Mouse (Mus musculus) forebrain, postnatal 0 days (tissue): ENCODE data around the gene Erc2. TPM values are rescaled to one million over a fixed set of nuclear protein-coding genes. Genes with fewer than 3 reads are reported as not detected.

Experiments
- ATAC-seq: fragments of 200-750 bp; cut with Nextera tagmentation; 2 replicates; pipeline ENCODE4 v1.8.0; 2017; ENCODE audit warnings: mild to moderate bottlenecking, moderate library complexity
- DNase-seq: peaks from one replicate; pipeline ENCODE4 v3.0.0-alpha.2; 2015
- H3K27ac ChIP-seq: fragments of 300-500 bp; sonication (generic); 2 replicates; pipeline ENCODE4 v1.5.1; 2014; ENCODE audit warnings: low read depth, mild to moderate bottlenecking, antibody characterized with exemption, low read length, moderate library complexity, mixed read lengths
- H3K27me3 ChIP-seq: fragments of 300-500 bp; sonication (generic); 2 replicates; pipeline ENCODE4 v1.6.1; 2014; ENCODE audit warnings: mild to moderate bottlenecking, low read length, mixed read lengths; ENCODE audit not compliant: insufficient read depth
- H3K36me3 ChIP-seq: fragments of 300-500 bp; sonication (generic); 2 replicates; pipeline ENCODE4 v1.6.1; 2014; ENCODE audit warnings: mild to moderate bottlenecking, moderate library complexity; ENCODE audit not compliant: insufficient read depth
- H3K4me1 ChIP-seq: fragments of 300-500 bp; sonication (generic); 2 replicates; pipeline ENCODE4 v1.6.1; 2014; ENCODE audit warnings: antibody characterized with exemption; ENCODE audit not compliant: insufficient read depth
- H3K4me2 ChIP-seq: fragments of 300-500 bp; sonication (generic); 2 replicates; pipeline ENCODE4 v1.6.1; 2014; ENCODE audit warnings: low read depth, mild to moderate bottlenecking, moderate library complexity
- H3K4me3 ChIP-seq: fragments of 300-500 bp; sonication (generic); 2 replicates; pipeline ENCODE4 v1.5.1; 2014; ENCODE audit warnings: low read depth, low read length, mixed read lengths
- H3K9ac ChIP-seq: fragments of 300-500 bp; sonication (generic); 2 replicates; pipeline ENCODE4 v1.6.1; 2014; ENCODE audit warnings: mild to moderate bottlenecking
- H3K9me3 ChIP-seq: fragments of 300-500 bp; sonication (generic); 2 replicates; pipeline ENCODE4 v1.6.1; 2016; ENCODE audit warnings: low read length
- CTCF ChIP-seq: sonication (generic); IDR thresholded peaks from 2 replicates; pipeline ENCODE4 v1.5.1; 2016; ENCODE audit warnings: antibody characterized with exemption, control low read depth, low read depth
- WGBS: fragments of 180-500 bp; shearing (Covaris S2); extraction: QIAGEN DNeasy Blood & Tissue Kit; methylation state at CpG from one replicate; pipeline ENCODE4 v1.1.7; 2014; 5-methylcytosine and 5-hydroxymethylcytosine counted together
- polyA plus RNA-seq: library from polyadenylated mRNA; unstranded; fragments of >200 nt; fragmentation: Nextera tagmentation; extraction: Ambion mirVana; gene quantifications from 2 replicates; pipeline ENCODE4 v1.2.1, GENCODE M21; 2015
- total RNA-seq: library from RNA; depleted of rRNA; stranded (reverse); fragments of >200 nt; gene quantifications from 2 replicates; pipeline ENCODE4 v1.2.3, GENCODE M21; 2014; rRNA removed

Erc2 gene
- total and polyA plus RNA-seq, 2 experiments from 2014 or later = 106 to 117 TPM

GRCm38 (mm10) chr14:28514171-28514570, 891.9 kb downstream of the Erc2 start:
- Histone ChIP-seq H3K27me3 (peaks cover 20% of the 10 kb centered on the region), H3K9me3 (no peaks in the 10 kb centered on the region), H3K4me2 (no peak overlapping the region), H3K4me1 (peaks cover 8% of the 10 kb centered on the region; the same call in 1 of the 2 replicates), H3K4me3 (no peak overlapping the region), H3K27ac (no peak overlapping the region), H3K36me3 (no peaks in the 10 kb centered on the region), H3K9ac (no peak overlapping the region)
- 21% methylated on average over 2 of the region's 2 CpGs for WGBS
- DNase-seq (no peak), ATAC-seq (no peak)
- no peak for TF ChIP-seq CTCF

GRCm38 (mm10) chr14:28515331-28515730, 893.1 kb downstream of the Erc2 start:
- ATAC-seq = no peak
- 55% methylated on average over 6 of the region's 6 CpGs for WGBS
- H3K9ac ChIP-seq = no peak overlapping the region
- TF ChIP-seq CTCF = no peak
- peaks cover 8% of the 10 kb centered on the region; the same call in 1 of the 2 replicates for H3K4me1 ChIP-seq
- H3K36me3 ChIP-seq = no peaks in the 10 kb centered on the region
- H3K4me2 ChIP-seq = no peak overlapping the region
- H3K27me3 ChIP-seq = peaks cover 10% of the 10 kb centered on the region
- no peaks in the 10 kb centered on the region for H3K9me3 ChIP-seq
- H3K27ac ChIP-seq = no peak overlapping the region
- no peak for DNase-seq
- no peak overlapping the region for H3K4me3 ChIP-seq

- no peaks in the 10 kb centered on the region for H3K36me3 ChIP-seq
- H3K4me1 ChIP-seq = no peaks in the 10 kb centered on the region; the same call in 1 of the 2 replicates
- no peak overlapping the region for H3K9ac ChIP-seq
- no peak overlapping the region for H3K27ac ChIP-seq
- no peak overlapping the region for H3K4me3 ChIP-seq
- ATAC-seq (no peak), DNase-seq (no peak)
- TF ChIP-seq CTCF = no peak
- no peak overlapping the region for H3K4me2 ChIP-seq
- H3K9me3 ChIP-seq = no peaks in the 10 kb centered on the region
- WGBS = 58% methylated on average over 39 of the region's 39 CpGs
- no peaks in the 10 kb centered on the region for H3K27me3 ChIP-seq
These were observed 895.7 kb downstream of the Erc2 start for GRCm38 (mm10) chr14:28517631-28518560.

GRCm38 (mm10) chr14:28521106-28521505, 898.9 kb downstream of the Erc2 start:
- DNase-seq (no peak), ATAC-seq (no peak)
- Histone ChIP-seq H3K27ac (no peak overlapping the region), H3K4me1 (no peaks in the 10 kb centered on the region; the same call in 1 of the 2 replicates), H3K36me3 (no peaks in the 10 kb centered on the region), H3K27me3 (no peaks in the 10 kb centered on the region), H3K4me3 (no peak overlapping the region), H3K9me3 (no peaks in the 10 kb centered on the region), H3K4me2 (no peak overlapping the region), H3K9ac (no peak overlapping the region)
- WGBS = 88% methylated on average over 1 of the region's 1 CpGs
- no peak for TF ChIP-seq CTCF

GRCm38 (mm10) chr14:28522611-28523010, 900.4 kb downstream of the Erc2 start:
- 83% methylated on average over 21 of the region's 21 CpGs for WGBS

GRCm38 (mm10) chr14:28525566-28525965, 903.3 kb downstream of the Erc2 start:
- H3K36me3 ChIP-seq = no peaks in the 10 kb centered on the region
- H3K4me2 ChIP-seq = no peak overlapping the region
- H3K4me1 ChIP-seq = no peaks in the 10 kb centered on the region
- DNase-seq = no peak
- no peak overlapping the region for H3K9ac ChIP-seq
- H3K4me3 ChIP-seq = no peak overlapping the region
- no peak overlapping the region for H3K27ac ChIP-seq
- no peak for ATAC-seq
- WGBS = 48% methylated on average over 1 of the region's 1 CpGs
- H3K9me3 ChIP-seq = no peaks in the 10 kb centered on the region
- no peak for TF ChIP-seq CTCF
- H3K27me3 ChIP-seq = no peaks in the 10 kb centered on the region

More at GRCm38 (mm10) chr14:28522611-28523010, 900.4 kb downstream of the Erc2 start:
- DNase-seq = no peak
- ATAC-seq = no peak
- H3K27ac ChIP-seq = no peak overlapping the region
- H3K4me1 ChIP-seq = no peaks in the 10 kb centered on the region
- no peaks in the 10 kb centered on the region for H3K9me3 ChIP-seq
- H3K36me3 ChIP-seq = no peaks in the 10 kb centered on the region
- H3K9ac ChIP-seq = no peak overlapping the region
- no peak for TF ChIP-seq CTCF
- no peaks in the 10 kb centered on the region for H3K27me3 ChIP-seq
- no peak overlapping the region for H3K4me2 ChIP-seq
- H3K4me3 ChIP-seq = no peak overlapping the region

Other genes with a start within 250 kb of the Erc2 start
- gene Fam208a, start 193.6 kb upstream of the Erc2 start, total RNA-seq = 43.2 and 50.9 TPM in 2 replicates
- 5.3 and 8.1 TPM in 2 replicates for gene Fam208a, start 193.6 kb upstream of the Erc2 start, polyA plus RNA-seq
- 6.6 and 6.7 TPM in 2 replicates for gene Ccdc66, start 114.0 kb upstream of the Erc2 start, total RNA-seq
- 4.8 and 6.5 TPM in 2 replicates for gene Ccdc66, start 114.0 kb upstream of the Erc2 start, polyA plus RNA-seq